Mouse (Mus musculus): ENCODE measurements around the gene Zfp617. TPM values are rescaled to one million over a fixed set of nuclear protein-coding genes. Genes with fewer than 3 reads are reported as not detected.
A peak's percentile ranks its signal among the peaks of the same experiment; 100 is the strongest.
"Not testable (repeated sequence)": the region's sequence is repeated elsewhere in the genome, so short reads cannot be mapped to it uniquely, and the experiment has no call there.

The Zfp617 gene
- total RNA-seq, 2 experiments from 2014 or later: 10.4 to 12.1 TPM

GRCm38 (mm10) chr8:71951436-71952161 lies 43.2 kb downstream of the Zfp617 start:
- no peak for ATAC-seq (replicated peaks; ENCODE audit: poor library complexity, severe bottlenecking)

- ATAC-seq (replicated peaks; ENCODE audit: poor library complexity, severe bottlenecking): no peak
These were observed 44.1 kb downstream of the Zfp617 start for GRCm38 (mm10) chr8:71952489-71952888.

- ATAC-seq (replicated peaks; ENCODE audit: poor library complexity, severe bottlenecking): not testable (repeated sequence)
These were observed 44.7 kb downstream of the Zfp617 start for GRCm38 (mm10) chr8:71952961-71953700.

- no peak for ATAC-seq (replicated peaks; ENCODE audit: poor library complexity, severe bottlenecking)
These were observed 46.2 kb downstream of the Zfp617 start for GRCm38 (mm10) chr8:71954666-71955065.

GRCm38 (mm10) chr8:71960483-71960882 lies 52.0 kb downstream of the Zfp617 start:
- no peak for ATAC-seq (replicated peaks; ENCODE audit: poor library complexity, severe bottlenecking)

- no peak for ATAC-seq (replicated peaks; ENCODE audit: poor library complexity, severe bottlenecking)
These were observed 53.4 kb downstream of the Zfp617 start for GRCm38 (mm10) chr8:71961796-71962195.

- ATAC-seq (replicated peaks; ENCODE audit: poor library complexity, severe bottlenecking): no peak
These were observed 55.6 kb downstream of the Zfp617 start for GRCm38 (mm10) chr8:71964051-71964450.

GRCm38 (mm10) chr8:71965166-71965565 lies 56.7 kb downstream of the Zfp617 start:
- no peak for ATAC-seq (replicated peaks; ENCODE audit: poor library complexity, severe bottlenecking)

GRCm38 (mm10) chr8:71966411-71966810 lies 58.0 kb downstream of the Zfp617 start:
- ATAC-seq (replicated peaks; ENCODE audit: poor library complexity, severe bottlenecking): no peak

- ATAC-seq (replicated peaks; ENCODE audit: poor library complexity, severe bottlenecking): no peak
These were observed 58.8 kb downstream of the Zfp617 start for GRCm38 (mm10) chr8:71967261-71967660.

GRCm38 (mm10) chr8:71968100-71968499 lies 59.7 kb downstream of the Zfp617 start:
- ATAC-seq (replicated peaks; ENCODE audit: poor library complexity, severe bottlenecking): no peak

- no peak for ATAC-seq (replicated peaks; ENCODE audit: poor library complexity, severe bottlenecking)
These were observed 60.2 kb downstream of the Zfp617 start for GRCm38 (mm10) chr8:71968636-71969035.

- ATAC-seq (replicated peaks; ENCODE audit: poor library complexity, severe bottlenecking): no peak; the same call in 1 of the 2 replicates
These were observed 63.5 kb downstream of the Zfp617 start for GRCm38 (mm10) chr8:71971945-71972344.

GRCm38 (mm10) chr8:71974211-71974610 lies 65.8 kb downstream of the Zfp617 start:
- ATAC-seq (replicated peaks; ENCODE audit: poor library complexity, severe bottlenecking): no peak

GRCm38 (mm10) chr8:71981032-71981431 lies 72.6 kb downstream of the Zfp617 start:
- peak; percentile 71 for ATAC-seq (replicated peaks; ENCODE audit: poor library complexity, severe bottlenecking)

GRCm38 (mm10) chr8:71981456-71981855 lies 73.0 kb downstream of the Zfp617 start:
- ATAC-seq (replicated peaks; ENCODE audit: poor library complexity, severe bottlenecking): no peak

Other genes starting within 250 kb of the Zfp617 start
- 0.60 TPM in 1 of 2 replicates, not detected in the other for gene Unc13a, start 236.9 kb upstream of the Zfp617 start, total RNA-seq (2014; fragmentation: Nextera tagmentation)
- gene Unc13a, start 236.9 kb upstream of the Zfp617 start, total RNA-seq (2017): 0.04 and 1.8 TPM in 2 replicates
- 10.9 and 17.5 TPM in 2 replicates for gene Jak3, start 232.3 kb upstream of the Zfp617 start, total RNA-seq (2014; fragmentation: Nextera tagmentation)
- 7.2 and 8.1 TPM in 2 replicates for gene Jak3, start 232.3 kb upstream of the Zfp617 start, total RNA-seq (2017)
- 14.1 and 16.3 TPM in 2 replicates for gene Insl3, start 219.4 kb upstream of the Zfp617 start, total RNA-seq (2014; fragmentation: Nextera tagmentation)
- gene Insl3, start 219.4 kb upstream of the Zfp617 start, total RNA-seq (2017): 1.2 and 4.4 TPM in 2 replicates
- 1.4 TPM in 1 of 2 replicates, not detected in the other for gene B3gnt3, start 206.8 kb upstream of the Zfp617 start, total RNA-seq (2014; fragmentation: Nextera tagmentation)
- 0.39 TPM in 1 of 2 replicates, not detected in the other for gene B3gnt3, start 206.8 kb upstream of the Zfp617 start, total RNA-seq (2017)
- gene Fcho1, start 182.9 kb upstream of the Zfp617 start, total RNA-seq (2014; fragmentation: Nextera tagmentation): 62.4 and 98.0 TPM in 2 replicates
- gene Fcho1, start 182.9 kb upstream of the Zfp617 start, total RNA-seq (2017): 39.8 and 76.7 TPM in 2 replicates
- 6.2 and 11.9 TPM in 2 replicates for gene Zfp709, start 26.6 kb upstream of the Zfp617 start, total RNA-seq (2014; fragmentation: Nextera tagmentation)
- gene Zfp709, start 26.6 kb upstream of the Zfp617 start, total RNA-seq (2017): 8.3 and 9.8 TPM in 2 replicates
- 2.5 and 4.3 TPM in 2 replicates for gene Zfp882, start within 50 bp of the Zfp617 start, total RNA-seq (2014; fragmentation: Nextera tagmentation)
- 6.1 and 6.6 TPM in 2 replicates for gene Zfp882, start within 50 bp of the Zfp617 start, total RNA-seq (2017)
- gene Zfp961, start 42.4 kb downstream of the Zfp617 start, total RNA-seq (2014; fragmentation: Nextera tagmentation): 34.4 and 35.7 TPM in 2 replicates
- 23.0 and 31.3 TPM in 2 replicates for gene Zfp961, start 42.4 kb downstream of the Zfp617 start, total RNA-seq (2017)
- 11.7 and 15.8 TPM in 2 replicates for gene Cyp4f18, start 101.0 kb downstream of the Zfp617 start, total RNA-seq (2014; fragmentation: Nextera tagmentation)
- 6.5 and 7.1 TPM in 2 replicates for gene Cyp4f18, start 101.0 kb downstream of the Zfp617 start, total RNA-seq (2017)
- not detected in 2 replicates for gene Olfr372, start 132.6 kb downstream of the Zfp617 start, total RNA-seq (2014; fragmentation: Nextera tagmentation)
- gene Olfr372, start 132.6 kb downstream of the Zfp617 start, total RNA-seq (2017): not detected in 2 replicates
- not detected in 2 replicates for gene Olfr373, start 174.5 kb downstream of the Zfp617 start, total RNA-seq (2014; fragmentation: Nextera tagmentation)
- gene Olfr373, start 174.5 kb downstream of the Zfp617 start, total RNA-seq (2017): not detected in 2 replicates
- gene Olfr374, start 198.4 kb downstream of the Zfp617 start, total RNA-seq (2014; fragmentation: Nextera tagmentation): not detected in 2 replicates
- not detected in 2 replicates for gene Olfr374, start 198.4 kb downstream of the Zfp617 start, total RNA-seq (2017)
- 35.0 and 39.9 TPM in 2 replicates for gene Tpm4, start 226.3 kb downstream of the Zfp617 start, total RNA-seq (2014; fragmentation: Nextera tagmentation)
- 54.2 and 60.5 TPM in 2 replicates for gene Tpm4, start 226.3 kb downstream of the Zfp617 start, total RNA-seq (2017)